Mouse (Mus musculus) hindlimb bud, embryonic 11.5 days (tissue): ENCODE results near the gene Cysrt1.

ENCODE experiments used
- DNase-seq: peaks from one replicate; pipeline ENCODE4 v3.0.0-alpha.2; 2012; ENCODE audit warnings: low read depth, low spot score; ENCODE audit errors: extremely low spot score

The Cysrt1 gene

DNA sequence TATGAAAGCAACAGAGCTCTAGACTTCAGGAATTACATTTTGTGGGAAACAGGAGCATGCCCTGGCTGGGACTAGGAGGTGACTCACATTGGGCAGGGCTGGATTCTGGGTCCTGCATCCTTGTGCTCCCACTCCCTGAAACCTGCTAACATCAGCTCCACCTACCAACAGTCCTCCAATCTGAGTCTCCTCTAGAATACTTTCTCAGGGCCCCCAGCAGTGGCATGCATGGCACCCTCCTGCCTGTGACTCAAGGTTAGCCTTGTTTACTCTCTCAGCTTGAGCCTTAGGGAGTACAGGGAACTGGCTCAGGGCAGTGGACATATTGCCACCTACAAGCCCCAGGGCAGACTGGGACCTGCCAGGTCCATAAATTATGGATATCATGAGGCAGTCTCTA, 4.1 kb downstream of the Cysrt1 start:
- DNase-seq: no peak

DNA sequence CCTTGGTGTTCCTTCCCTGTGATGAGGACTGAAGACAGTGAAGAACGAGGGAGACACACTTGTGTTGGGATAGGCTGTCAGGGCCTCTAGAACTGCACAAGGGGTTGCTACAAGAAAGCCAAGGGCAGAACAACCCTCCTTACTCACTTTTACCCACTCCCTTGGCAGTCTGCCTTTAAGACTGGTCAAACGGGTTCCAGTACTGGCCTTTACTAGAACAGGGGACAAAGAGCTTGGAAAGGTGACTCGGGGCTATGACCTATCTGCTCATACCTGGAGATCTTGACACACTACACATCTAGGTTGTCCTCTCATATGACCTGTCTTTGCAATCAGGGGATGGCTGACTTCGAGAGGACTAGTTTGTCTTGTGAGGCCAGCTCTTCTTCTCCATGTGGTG, 4.7 kb downstream of the Cysrt1 start:
- no peak for DNase-seq

DNA sequence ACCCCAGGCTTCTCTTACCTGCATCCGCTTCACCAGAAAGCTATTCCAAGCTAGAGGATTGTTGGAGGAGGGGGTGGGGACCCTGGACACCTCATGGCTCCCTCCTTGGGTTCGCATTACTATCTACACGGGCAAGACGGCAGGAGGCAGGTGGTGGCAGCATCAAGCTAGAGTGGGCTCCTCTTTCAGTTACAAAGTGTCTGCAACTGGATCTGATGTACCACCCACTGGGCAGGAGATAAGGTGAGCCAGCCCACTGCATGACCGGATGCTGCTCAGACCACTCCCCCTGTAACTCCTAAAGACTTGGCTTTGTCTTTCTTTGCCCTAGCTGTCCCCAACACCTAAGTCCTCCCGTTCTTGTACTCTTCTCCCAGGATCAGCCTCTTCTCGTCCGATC, 5.6 kb downstream of the Cysrt1 start, which contains the start of gene Rnf224:
Gene Rnf224 (minus strand): TSS at position 174 of the 400 bp plus-strand sequence.
- DNase-seq: no peak

DNA sequence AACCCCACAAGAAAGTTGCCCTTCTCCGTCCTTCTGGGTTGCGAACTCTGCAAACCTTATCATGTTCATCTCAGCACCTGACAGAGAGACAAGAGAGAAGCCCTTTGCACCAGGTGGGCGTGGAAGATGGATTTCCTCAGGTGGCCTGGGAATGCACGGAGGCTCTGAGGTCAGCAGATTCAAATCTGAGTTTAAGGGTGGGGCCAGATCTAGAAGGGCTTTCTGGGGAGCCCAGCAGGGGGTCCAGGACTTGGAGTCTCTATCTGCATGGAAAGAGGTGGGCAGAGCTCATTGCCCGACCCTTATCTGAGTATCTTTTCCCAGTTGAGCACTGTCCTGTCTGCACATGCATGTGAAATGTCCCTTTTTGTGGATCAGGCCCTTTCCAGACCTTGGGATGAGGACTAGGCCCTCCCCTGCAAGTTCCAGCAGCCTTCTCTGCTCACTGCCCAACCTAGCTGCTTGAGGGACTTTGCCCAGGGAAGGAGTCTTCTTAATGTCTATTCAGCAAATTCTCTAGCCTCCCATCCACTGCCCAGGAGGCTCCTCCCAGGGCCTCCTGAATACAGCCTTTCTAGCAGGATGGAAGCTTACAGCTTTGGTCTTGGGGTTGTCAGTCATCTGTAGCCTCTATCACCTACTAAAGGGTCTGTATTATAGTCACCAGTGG, 7.6 kb downstream of the Cysrt1 start:
- DNase-seq: no peak

DNA sequence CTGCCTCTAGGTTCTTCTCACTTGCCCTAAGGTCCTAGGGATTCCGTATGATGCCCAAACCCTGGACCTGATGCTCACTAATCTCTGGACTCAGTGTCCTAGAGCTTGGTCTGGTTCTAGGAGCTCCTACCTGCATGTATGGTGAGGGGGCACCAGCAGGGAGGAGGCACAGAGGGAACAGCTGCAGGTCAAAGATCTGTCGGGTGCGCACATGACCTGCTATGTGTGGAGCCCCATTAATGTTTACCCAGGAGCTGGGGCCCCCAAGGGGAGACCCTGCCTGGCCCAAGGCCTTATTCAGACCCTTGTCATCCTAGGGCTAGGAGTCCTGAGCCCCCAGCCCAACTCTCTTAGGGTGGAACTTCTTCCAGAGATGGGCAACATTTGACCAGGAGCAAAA, 8.2 kb downstream of the Cysrt1 start, which contains the start of gene Slc34a3:
Gene Slc34a3 (minus strand): TSS at position 315 of the 400 bp plus-strand sequence.
- no peak for DNase-seq

DNA sequence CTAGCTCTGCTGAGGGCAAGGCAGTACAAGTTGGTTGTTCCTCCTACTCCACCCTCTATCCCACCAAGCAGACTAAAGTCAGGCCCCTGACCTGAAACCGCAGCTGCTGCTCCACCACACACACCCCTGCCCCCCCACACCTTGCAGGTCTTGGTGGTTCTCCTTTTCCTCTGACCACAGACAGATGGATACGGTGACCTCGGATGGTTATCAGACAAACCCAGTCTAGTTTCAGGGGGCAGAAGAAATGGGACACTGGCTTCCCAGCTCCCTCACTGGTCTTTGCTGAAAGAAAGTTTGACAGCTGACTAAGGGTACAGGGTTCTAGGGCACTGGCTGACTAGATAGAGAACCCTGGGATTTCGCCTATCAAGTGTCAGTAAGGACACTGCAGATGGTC, 8.8 kb downstream of the Cysrt1 start:
- DNase-seq: no peak

DNA sequence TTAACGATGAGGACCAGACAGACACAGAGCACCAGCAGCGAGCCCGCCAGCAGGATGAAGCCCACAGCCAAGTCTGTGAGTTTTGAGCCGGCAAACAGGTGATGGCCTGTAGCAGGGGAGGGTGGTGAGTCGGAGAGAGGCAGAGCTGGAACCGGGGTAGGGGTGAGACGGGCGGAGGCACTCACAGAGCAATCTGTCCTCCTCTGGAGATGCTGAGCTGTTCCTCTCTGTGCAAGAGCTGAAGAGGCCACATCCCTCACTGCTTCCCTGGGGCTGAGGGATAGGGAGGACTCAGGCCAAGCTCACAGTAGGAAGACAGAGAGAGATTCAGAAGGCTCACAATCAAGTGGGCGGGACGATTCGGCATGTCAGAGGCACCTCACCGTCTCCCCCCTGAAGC, 11.2 kb downstream of the Cysrt1 start:
- DNase-seq: no peak

DNA sequence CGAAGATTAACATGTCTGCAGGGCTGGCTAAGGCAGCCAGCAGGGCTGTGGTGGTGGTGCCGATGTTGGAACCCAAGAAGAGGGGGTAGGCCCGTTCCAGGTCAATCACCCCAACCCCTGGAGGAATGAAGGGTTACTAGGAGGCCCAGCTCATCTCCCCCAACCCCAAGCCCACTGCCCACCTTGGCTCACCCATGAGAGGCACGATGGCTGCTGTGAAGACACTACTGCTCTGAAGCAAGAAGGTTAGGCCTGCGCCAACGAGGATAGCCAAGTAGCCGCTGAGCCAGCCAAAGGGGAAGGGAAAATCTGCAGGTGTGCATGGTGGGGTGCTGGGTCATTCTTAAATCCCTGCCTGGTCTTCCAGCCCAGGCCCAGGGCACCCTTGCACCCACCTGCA, 11.7 kb downstream of the Cysrt1 start:
- no peak for DNase-seq

DNA sequence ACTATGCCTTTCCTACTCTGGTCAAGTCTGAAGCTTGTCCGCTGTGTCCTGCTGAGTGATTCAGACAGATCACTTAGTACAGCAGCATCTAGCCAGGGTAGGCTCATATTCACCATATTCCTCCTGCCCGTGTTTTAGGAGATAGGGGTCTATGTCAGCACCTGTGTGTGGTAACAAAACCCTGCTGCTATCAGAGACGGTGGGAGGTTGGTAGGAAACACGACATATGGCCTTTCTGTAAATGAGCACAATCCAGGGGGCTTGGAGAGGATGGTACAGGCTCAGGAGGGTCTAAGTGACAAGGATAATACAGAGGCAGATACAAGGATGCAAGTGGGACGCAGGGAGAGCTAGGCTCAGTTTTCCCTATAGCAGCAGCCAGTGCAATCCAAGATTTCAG, 12.7 kb downstream of the Cysrt1 start:
- no peak for DNase-seq

DNA sequence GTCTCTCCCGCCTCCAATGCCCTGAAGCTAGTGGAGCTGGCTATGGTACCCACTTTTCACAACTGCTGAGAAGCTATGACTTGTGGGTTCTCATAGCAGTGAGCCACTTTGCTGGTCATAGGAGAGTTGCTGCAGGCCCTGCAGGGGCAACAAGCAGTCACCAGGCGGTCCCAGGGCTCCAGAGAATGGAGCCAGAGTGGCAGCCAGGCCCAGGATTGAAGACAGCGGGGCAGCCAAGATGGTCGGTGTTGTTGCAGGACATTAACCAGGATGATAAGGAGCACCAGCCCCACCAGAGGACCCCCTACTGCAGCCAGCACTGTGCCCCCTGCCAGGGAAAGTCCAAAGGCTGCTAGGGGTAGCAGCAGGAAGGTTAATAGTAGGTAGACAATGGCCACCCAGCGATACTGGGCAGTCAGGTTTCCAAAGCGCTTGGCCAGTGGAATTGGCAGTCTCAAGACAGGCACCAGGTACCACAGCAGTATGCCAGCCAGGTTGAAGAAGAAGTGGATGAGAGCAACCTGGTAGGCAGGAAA, 13.2 kb downstream of the Cysrt1 start:
- no peak for DNase-seq

DNA sequence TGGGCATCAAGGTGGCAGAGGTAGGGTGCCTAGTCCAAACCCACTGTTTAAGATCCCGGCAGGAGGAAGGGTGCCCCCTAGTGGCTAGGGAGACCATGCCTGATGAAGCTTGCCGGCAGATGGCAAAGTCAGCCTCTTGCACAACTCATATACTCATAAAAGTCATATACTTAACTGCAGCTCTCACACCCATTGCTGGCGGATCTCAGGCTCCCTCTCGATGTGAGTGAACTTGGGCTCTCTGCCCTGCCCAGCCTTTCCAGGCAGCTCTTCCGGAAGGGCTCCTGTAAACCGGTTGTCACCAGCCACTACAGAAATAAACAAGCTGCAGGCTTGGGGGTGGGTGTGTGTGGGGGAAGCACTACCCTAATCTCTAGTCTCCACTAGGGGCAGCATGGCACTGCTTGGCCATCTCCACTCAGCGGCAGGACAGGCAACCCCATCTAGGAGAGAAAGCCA, 13.8 kb downstream of the Cysrt1 start:
- peak; percentile 68 for DNase-seq

DNA sequence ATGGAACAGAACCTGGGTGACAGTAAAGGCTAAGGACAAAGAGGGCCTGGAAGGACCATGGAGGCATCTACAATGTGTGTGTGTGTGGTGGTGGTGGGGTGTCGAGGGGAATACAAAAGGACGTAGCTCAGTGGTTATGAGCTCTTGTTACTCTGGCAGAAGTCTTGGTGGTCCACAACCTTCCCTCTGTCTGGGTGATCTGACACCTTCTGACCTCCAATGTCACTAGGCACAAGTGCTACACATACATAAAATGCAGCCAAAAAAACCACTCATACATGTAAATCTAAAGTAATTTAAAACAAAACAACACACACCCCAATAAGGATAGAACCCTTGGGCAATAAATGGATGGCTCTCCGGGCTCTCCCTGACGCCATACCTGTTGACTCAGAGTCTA, 14.8 kb downstream of the Cysrt1 start:
- DNase-seq: no peak

DNA sequence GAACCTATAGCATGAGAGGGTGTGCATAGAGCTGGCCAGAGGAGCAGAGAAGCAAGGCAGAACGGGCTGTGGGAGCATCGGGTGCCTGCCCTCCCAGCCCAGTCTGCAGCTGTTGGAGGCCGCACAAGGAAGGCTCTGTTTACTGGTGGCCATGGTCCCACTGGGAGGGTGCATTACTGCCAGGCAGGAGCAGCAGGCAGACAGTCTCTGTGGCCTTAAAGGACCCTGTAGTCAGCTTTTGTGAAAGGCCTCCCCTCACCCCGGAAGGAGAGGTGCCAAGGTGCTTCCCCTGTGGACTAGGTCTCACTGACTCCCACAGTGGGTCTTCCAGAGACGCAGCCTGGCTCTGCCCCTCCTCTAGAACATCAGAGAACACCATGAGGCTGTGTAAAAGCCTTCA, 15.4 kb downstream of the Cysrt1 start:
- no peak for DNase-seq

DNA sequence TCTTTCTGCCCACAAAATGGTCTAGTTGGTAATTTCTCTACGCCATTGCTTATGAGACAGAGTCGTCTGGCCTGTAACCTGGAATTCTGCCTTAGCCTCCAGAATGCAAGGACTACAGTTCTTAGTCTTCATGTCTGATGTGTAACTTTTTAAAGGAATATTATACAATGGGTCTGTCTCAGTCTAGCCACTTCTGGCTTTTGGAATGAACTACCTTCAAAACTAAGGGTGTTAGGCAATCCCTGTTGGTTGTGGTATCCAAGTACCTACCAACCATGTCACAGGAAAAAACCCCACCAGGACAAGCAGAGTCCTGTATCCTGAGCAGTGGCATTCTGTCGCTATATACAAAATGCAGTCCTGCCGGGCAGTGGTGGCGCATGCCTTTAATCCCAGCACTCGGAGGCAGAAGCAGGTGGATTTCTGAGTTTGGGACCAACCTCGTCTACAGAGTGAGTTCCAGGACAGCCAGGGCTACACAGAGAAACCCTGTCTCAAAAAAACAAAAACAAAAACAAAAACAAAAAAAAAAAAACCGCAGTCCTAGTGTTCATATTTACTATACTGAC, 16.4 kb downstream of the Cysrt1 start:
- DNase-seq: no peak

DNA sequence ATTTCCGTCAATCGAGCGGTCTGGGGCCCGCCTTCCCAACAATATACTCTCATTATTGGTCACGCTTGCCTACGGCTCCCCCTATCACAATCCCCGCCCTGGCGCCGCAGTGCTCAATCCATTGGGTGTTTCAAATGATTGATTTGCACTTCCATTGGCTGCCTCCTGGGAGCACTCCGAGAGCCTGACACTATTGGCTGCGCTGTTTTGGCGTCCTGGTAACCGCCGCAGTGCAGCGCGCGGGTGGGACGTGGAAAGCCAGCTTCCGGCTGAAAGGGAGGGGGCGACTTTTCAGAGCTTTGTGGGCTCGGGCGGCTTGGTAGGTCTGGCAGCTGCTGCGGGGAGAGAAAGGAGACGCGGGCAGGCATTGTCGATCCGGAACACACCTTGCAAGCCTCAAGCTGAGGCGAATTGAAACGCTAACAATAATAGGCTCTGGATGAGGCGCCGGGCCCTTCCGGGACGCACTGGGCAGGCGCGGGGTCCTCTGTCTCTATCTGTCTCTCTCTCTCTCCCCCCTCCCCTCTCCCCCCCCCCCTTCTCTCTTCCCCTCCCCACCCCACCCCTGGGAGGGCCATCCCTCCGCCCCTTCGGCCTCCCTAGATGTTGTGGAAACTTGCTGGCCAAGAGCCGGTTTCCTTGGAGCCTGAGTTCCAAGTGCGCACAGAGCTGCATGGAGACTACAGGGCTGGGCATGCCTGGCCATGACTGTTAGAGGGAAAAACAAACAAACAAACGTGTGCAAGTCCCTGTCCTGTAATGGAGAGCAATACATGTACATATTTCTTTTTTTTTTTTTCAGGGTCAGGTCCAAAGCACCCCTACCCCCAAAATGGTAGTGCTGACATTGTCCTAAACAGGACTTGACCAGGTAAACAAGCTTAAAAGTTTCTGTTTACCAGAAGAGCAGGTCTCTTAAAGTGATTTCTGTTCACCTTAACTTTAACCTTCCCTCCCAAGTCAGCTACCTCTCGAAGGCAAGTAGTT, 17.2 kb downstream of the Cysrt1 start:
- peak; percentile 98 for DNase-seq

DNA sequence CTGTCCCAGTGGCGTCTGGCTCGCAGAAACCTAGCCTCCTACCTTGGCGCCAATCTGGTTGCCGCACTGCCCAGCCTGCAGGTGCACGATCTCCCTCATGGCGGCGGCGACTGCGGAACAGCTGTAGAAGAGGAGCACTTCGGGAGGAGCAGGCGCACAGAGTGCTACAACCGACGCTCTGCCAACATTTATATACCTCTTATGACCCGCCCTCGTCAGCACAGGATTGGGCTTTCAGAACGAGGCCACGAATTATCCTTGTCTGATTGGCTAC, 17.8 kb downstream of the Cysrt1 start, which contains the start of gene Tubb4b:
Gene Tubb4b (minus strand): TSS at position 211 of the 274 bp plus-strand sequence.
- no peak for DNase-seq

DNA sequence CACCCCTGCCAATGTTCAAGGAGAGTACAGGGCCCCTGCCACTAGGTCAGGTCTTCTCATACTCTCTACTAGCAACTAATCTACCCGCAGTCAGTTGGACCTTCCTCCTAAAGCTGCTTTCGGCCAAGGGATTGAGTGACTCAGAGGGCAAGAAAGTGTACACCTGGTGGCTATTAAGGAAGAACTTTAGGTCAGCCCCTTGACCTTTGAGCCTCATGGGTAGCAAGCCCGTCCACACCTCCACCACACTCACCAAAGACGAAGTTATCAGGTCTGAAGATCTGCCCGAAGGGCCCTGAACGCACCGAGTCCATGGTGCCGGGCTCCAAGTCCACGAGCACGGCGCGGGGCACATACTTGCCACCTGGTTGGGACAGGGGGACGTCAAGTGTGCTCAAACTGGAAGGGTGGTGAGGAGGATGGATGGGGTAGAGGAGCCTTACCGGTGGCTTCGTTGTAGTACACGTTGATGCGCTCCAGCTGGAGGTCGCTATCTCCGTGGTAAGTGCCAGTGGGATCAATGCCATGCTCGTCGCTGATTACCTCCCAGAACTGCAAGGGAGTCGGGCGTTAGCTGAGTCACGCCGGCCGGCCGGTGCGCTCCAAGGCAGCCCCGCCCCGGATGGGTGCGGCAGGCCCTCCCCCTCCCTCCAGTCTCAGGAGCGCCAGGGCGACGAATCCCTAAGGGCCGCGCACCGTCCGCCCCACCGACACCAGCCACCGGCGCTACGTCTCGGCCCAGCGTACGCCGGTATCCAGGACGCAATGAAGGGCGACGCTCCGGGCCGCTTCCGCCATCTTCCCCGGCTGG, 18.4 kb downstream of the Cysrt1 start:
- DNase-seq: no peak

DNA sequence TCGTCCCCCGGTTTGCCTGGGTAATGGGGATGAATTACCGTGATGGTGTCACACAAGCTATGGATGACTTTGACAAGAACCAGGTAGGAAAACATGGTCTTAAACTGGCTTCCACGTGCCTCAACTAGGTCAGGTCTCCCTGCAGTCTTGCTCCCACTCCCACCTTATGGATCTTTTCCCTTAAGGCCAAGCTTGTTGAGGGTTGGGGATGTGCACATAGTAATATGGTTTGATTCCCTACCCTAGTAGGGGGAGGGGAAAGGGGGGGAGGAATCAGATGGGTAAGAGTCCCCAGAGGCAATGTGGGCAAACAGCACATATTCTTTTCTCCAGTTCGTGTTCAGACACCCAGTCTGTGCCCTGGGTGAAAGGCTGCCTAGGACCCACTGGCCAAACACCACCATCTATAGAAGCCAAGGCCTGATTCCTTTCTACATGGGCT, 20.9 kb downstream of the Cysrt1 start:
- no peak for DNase-seq

DNA sequence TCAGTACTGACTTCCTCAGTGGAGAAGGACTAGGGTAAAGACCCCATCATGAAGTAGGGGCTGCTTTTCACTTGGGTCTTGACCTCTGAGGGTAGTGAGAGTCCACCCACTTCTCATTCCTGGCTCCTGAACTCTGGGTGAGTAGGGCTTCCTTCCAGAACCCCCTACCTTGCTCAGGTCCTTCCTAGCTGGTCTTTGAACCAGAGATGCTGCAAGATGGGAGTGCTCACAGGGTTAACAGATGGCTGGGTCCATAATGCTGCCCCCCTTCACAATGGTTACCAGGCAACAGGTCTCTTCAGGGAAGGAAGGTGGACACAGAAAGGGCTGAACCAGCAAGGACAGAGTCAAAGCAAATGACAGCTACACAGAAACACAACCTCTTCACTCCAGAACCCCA, 23.8 kb downstream of the Cysrt1 start, which contains the start of gene Fam166a:
Gene Fam166a (plus strand): TSS at position 301 of the 400 bp plus-strand sequence.
- no peak for DNase-seq

DNA sequence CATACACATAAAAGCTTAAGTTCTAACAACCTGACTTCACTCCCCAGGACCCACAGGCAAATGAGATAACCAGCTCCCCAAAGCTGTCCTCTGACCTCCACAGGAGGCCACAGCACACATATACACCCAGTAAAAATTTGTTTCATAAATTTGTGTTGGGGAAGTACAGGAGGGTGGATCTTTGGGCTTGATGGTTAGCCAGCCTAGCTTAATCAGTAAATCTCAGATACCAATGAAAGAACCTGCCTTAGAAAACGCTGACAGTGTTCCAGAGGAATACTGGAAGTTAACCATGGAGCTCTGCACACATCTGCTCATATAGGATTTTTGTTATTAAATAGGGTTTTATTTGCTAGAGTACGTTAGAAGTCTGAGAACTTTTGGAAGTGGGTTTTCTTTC, 24.6 kb downstream of the Cysrt1 start:
- DNase-seq: no peak

DNA sequence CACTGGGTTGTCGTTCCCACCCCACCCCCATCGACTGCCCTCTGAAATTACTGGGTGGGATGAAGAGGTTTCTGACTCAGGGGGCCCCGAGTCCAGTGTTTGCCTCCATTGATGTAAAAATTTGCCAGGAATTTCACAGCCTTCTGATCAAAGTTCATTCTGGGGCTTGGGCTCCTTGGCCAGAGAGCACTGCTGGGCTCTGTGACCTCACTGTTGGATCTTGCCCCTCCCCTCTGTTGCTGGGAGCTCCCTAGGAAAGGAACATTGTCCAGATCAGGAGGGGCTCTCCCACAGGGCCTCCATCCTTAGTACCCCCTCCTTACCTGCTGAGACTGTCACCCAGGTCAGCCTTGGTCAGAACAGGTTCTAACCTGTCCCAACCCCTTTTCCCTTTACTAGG, 27.8 kb downstream of the Cysrt1 start, which contains the start of gene Stpg3:
Gene Stpg3 (minus strand): TSS at position 194 of the 400 bp plus-strand sequence.
- no peak for DNase-seq
